Mouse (Mus musculus) G1E (cell line): ENCODE measurements around the gene Zkscan3. TPM values are rescaled to one million over a fixed set of nuclear protein-coding genes. Genes with fewer than 3 reads are reported as not detected.
A peak's percentile ranks its signal among the peaks of the same experiment; 100 is the strongest.

ENCODE experiments used
- ATAC-seq: 2 replicates; pipeline ENCODE4 v1.8.0; 2016; ENCODE audit warnings: mild to moderate bottlenecking; ENCODE audit not compliant: insufficient number of reproducible peaks, poor library complexity, low FRiP score, severe bottlenecking; ENCODE audit errors: extremely low read depth
- DNase-seq: peaks from one replicate; pipeline ENCODE4 v3.0.0; 2012; ENCODE audit warnings: low spot score
- H3K27me3 ChIP-seq: 2 replicates; pipeline ENCODE4 v1.6.1; 2012; ENCODE audit warnings: mild to moderate bottlenecking, low read length, inconsistent platforms; ENCODE audit not compliant: insufficient read depth
- H3K36me3 ChIP-seq: replicated peaks from 2 replicates; pipeline ENCODE3; 2012; ENCODE audit warnings: mild to moderate bottlenecking, inconsistent platforms
- H3K4me1 ChIP-seq: 2 replicates; pipeline ENCODE4 v1.6.1; 2012; ENCODE audit warnings: low read depth, low read length, inconsistent platforms, mixed read lengths; ENCODE audit not compliant: insufficient read depth
- H3K4me3 ChIP-seq: 2 replicates; pipeline ENCODE4 v1.5.1; 2012; ENCODE audit warnings: low read depth, mild to moderate bottlenecking, inconsistent platforms, low read length, moderate library complexity, mixed read lengths
- H3K9me3 ChIP-seq: replicated peaks from 2 replicates; pipeline ENCODE4 v1.6.1; 2012; ENCODE audit warnings: inconsistent platforms
- CTCF ChIP-seq: IDR thresholded peaks from 2 replicates; pipeline ENCODE4 v1.5.1; 2012; ENCODE audit warnings: low read depth, low read length, inconsistent platforms, mixed read lengths
- GATA1 ChIP-seq: IDR thresholded peaks from 2 replicates; pipeline ENCODE4 v1.6.1; 2012; ENCODE audit warnings: borderline replicate concordance, low read length, inconsistent platforms, mixed read lengths
- GATA2 ChIP-seq: IDR thresholded peaks from 2 replicates; pipeline ENCODE4 v1.6.1; 2012; ENCODE audit warnings: low read depth, low read length, inconsistent platforms, borderline replicate concordance
- POLR2AphosphoS5 ChIP-seq: IDR thresholded peaks from 2 replicates; pipeline ENCODE4 v1.6.1; 2012; ENCODE audit warnings: low read depth, low read length, inconsistent platforms; ENCODE audit not compliant: insufficient replicate concordance
- TAL1 ChIP-seq: conservative IDR thresholded peaks from 2 replicates; pipeline ENCODE4 v1.6.1; 2012; ENCODE audit warnings: low read depth, low read length, inconsistent platforms, mixed read lengths
- polyA plus RNA-seq: library from polyadenylated mRNA; stranded (reverse); fragments of >175 nt; gene quantifications from 2 replicates; pipeline ENCODE4 v1.2.3, GENCODE M21; 2012
- total RNA-seq, 2 experiments: library from RNA; stranded (forward) in 1 of 2; stranded (reverse) in 1 of 2; fragments of 200-1000 nt in 1 of 2; fragments of >200 nt in 1 of 2; fragmentation: Nextera tagmentation in 1 of 2; gene quantifications; 2 replicates each; pipeline ENCODE4 v1.2.3; 2014 to 2017

Gene Zkscan3
- total RNA-seq (2014; fragmentation: Nextera tagmentation) (60.6 and 78.1 TPM in 2 replicates), total RNA-seq (2017) (59.0 and 59.3 TPM in 2 replicates), polyA plus RNA-seq (4.6 and 5.5 TPM in 2 replicates)

DNA sequence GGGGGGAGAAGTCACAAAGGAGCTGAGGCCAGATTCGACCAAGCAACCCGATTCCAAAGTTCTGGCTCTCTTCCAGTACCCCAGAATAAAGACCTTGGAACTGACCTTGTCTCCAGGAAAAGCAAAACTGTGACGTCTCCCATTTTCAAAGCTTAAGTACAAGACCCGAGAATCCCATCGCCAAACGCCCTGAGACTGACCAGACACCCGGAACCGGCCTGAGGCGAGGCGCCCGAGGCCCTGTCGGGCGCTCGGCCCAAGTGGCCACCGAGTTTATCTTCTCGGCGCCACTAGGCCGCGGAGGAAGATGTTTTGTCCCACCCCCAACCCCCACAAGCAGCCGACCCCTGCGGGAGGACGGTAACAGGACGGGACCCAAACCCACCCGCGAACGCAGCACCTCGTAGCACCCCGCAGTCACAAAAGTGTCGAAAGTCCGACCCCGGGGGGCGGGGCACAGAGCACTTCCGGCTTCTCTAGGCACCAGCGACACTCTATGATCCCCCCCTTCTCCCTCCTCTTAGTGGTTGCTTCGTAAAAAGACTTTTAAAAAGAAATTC is at the start of gene Zkscan3:
Gene Zkscan3 (minus strand): TSS at position 469 of the 560 bp plus-strand sequence.
- H3K9me3 ChIP-seq, result no peaks in the 10 kb centered on the region
- DNase-seq (peak; percentile 67), ATAC-seq (peak; percentile 91)
- no peaks in the 10 kb centered on the region for H3K27me3 ChIP-seq
- H3K36me3 ChIP-seq, result peaks cover 31% of the 10 kb centered on the region
- TF ChIP-seq GATA2 (no peak), GATA1 (no peak), CTCF (no peak), POLR2AphosphoS5 (no peak), TAL1 (no peak)
- H3K4me1 ChIP-seq, result peaks cover 26% of the 10 kb centered on the region
- H3K4me3 ChIP-seq, result peak within 1 kb of the TSS; percentile 88

DNA sequence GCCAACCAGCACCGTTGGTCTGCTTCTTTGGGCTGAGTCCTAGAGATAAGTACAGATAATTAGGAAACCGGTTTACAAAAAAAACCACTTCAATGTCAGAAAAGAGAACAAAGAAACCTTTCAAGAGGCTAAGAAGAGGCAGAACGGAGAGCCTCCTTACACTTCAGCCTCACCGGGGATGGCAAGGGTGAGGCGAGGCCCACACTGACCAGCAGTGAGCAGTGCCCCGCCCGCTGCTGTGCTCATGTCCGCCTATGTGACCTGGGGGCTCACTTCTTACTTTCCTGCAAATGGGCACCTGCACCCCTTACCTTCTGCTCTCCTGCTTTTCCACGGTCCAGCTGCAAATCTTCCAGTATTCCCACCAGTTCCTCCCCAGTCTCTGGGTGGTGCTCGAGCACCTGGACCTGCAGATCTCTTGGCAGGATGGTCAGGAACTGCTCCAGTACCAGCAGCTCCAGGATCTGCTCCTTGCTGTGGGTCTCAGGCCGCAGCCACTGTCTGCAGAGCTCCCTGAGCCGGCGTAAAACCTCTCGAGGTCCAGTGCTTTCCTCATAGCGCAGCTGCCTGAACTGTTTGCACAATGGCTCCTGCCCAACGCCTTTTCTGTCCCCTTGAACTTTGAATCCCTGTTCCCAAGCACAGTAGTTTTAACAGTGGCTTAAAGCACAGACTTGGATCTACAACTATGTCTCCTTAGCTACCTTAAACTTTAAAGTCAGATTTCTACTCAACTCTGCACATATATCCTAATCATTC is 45.5 kb upstream of the Zkscan3 start:
- peaks cover 9% of the 10 kb centered on the region for H3K4me1 ChIP-seq
- H3K4me3 ChIP-seq, result no peak overlapping the region
- peaks cover 83% of the 10 kb centered on the region for H3K36me3 ChIP-seq
- ATAC-seq, result no peak
- H3K9me3 ChIP-seq, result no peaks in the 10 kb centered on the region
- no peak for TF ChIP-seq GATA1
- TF ChIP-seq POLR2AphosphoS5, result no peak
- TF ChIP-seq TAL1, result no peak
- no peak for TF ChIP-seq CTCF
- no peak for TF ChIP-seq GATA2
- DNase-seq, result no peak
- H3K27me3 ChIP-seq, result no peaks in the 10 kb centered on the region

DNA sequence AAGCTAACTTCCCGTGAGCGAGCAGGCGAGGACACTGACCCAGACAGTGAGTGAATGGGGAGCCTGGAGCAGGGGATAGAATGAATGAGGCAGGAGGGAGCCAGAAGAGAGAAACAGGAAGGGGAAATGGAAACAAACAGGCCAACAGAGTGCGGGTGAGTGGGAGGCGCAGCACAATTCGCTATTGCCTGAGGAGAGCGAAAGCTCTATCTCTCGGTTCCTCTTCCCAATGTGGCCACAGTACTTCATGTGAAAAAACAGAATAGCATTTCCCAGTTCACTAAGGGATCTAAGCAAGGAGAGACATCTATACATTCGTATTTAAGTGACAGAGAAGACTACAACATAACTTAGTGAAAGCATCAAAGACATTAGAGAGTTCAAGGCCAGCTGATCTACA is 44.2 kb upstream of the Zkscan3 start:
- H3K36me3 ChIP-seq, result peaks cover 86% of the 10 kb centered on the region
- no peaks in the 10 kb centered on the region for H3K27me3 ChIP-seq
- ATAC-seq, result no peak

DNA sequence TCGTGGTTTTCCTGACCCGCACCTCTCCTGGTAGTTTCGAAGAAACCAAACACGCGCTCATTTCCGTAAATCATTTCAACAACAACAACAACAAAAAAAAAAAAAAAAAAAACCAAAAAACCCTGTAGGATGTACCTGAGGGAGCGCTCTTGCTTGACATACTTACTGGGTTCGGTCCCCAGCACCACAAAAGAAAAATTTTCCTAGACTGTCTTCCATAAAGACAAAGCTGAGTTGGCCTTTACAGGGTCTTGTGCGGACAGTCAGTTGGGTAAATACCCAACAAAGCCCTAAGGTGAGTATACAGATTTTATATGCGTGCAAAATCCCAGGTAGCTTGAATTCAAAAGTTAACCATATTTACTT is 38.6 kb upstream of the Zkscan3 start:
- no peaks in the 10 kb centered on the region for H3K27me3 ChIP-seq
- no peak for TF ChIP-seq TAL1
- ATAC-seq (no peak), DNase-seq (no peak)
- H3K4me3 ChIP-seq, result peak overlapping the region; percentile 70
- peaks cover 36% of the 10 kb centered on the region for H3K36me3 ChIP-seq
- H3K9me3 ChIP-seq, result no peaks in the 10 kb centered on the region
- peaks cover 11% of the 10 kb centered on the region for H3K4me1 ChIP-seq

More for the DNA sequence above, 44.2 kb upstream of the Zkscan3 start:
- Histone ChIP-seq H3K4me3 (no peak overlapping the region), H3K9me3 (no peaks in the 10 kb centered on the region), H3K4me1 (0 out of 2 replicates have a peak, but pooled peaks cover 2% of the 10 kb centered on the region)
- DNase-seq, result no peak
- TF ChIP-seq GATA1 (no peak), TAL1 (no peak), POLR2AphosphoS5 (no peak), CTCF (no peak), GATA2 (no peak)

DNA sequence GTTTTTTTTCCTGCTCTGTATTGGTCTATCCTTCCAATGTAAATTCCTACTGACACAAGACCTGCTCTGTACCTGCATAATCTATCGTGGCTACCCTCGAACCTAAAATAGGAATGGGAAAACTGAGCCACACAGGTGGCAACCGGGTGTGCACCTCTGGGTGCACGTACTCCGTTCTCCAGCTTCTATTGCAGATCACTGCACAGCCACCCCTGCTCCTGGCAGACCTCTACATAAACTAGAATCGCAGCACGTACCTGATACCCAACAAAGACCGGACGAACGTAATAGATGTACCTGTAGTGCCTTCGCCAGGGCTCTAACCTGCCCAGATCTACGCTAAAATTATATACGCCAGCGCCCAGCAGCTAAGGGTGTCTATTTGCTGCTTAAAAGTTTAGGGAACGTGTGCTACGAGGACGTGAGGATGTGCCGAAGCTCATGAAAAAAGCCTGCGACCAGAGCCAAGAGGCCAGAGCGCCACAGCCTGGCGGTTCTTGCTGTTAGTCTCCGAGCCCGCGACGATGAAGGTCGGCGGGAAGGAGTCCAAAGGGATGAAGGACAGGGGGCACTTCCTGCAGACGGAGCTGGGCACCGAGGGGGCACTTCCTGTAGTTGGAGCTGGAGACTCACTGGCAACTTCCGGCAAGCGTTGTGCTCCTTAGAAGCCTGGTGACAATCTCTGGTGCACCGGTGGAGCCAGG is 38.1 kb upstream of the Zkscan3 start, which contains the start of gene Pgbd1:
Gene Pgbd1 (minus strand): TSS at position 556 of the 704 bp plus-strand sequence.
- Histone ChIP-seq H3K27me3 (no peaks in the 10 kb centered on the region), H3K9me3 (no peaks in the 10 kb centered on the region), H3K4me3 (peak within 1 kb of the TSS; percentile 70), H3K36me3 (peaks cover 31% of the 10 kb centered on the region), H3K4me1 (peaks cover 11% of the 10 kb centered on the region)
- DNase-seq (peak; percentile 22), ATAC-seq (peak; percentile 68)
- no peak for TF ChIP-seq GATA1
- TF ChIP-seq POLR2AphosphoS5, result no peak
- TF ChIP-seq GATA2, result no peak
- TF ChIP-seq CTCF, result no peak
- TF ChIP-seq TAL1, result no peak

DNA sequence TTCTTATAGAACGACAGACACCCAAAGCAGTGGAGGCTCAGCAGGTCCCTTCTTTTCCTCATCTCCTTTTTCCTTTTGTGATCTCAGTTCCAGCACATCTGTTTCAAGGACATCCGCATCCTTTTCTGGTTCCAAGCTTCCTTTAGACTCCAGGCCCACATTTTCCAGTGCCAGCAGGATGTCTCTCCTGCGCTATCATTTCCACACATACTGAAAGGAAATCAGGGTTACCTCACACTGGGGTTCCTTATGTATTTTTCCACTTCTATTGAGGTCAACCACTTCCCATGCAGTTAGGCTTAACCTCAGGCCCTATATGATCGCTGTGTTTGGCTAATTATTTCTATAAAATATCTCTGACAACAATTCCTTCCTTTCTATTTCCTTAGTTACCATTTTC is 32.9 kb upstream of the Zkscan3 start:
- Histone ChIP-seq H3K36me3 (peaks cover 11% of the 10 kb centered on the region), H3K4me3 (no peak overlapping the region), H3K9me3 (no peaks in the 10 kb centered on the region), H3K27me3 (no peaks in the 10 kb centered on the region), H3K4me1 (peaks cover 6% of the 10 kb centered on the region; the same call in 1 of the 2 replicates)
- TF ChIP-seq GATA2 (no peak), GATA1 (no peak), TAL1 (no peak), CTCF (no peak), POLR2AphosphoS5 (no peak)
- ATAC-seq (no peak), DNase-seq (no peak)
